Mouse (Mus musculus) urinary bladder, postnatal 14 days (tissue): Measurements from ENCODE around the gene Hnrnpl.

Source experiments
- DNase-seq: peaks from one replicate; pipeline ENCODE4 v3.0.0; 2021; ENCODE audit warnings: low spot score

Hnrnpl gene

DNA sequence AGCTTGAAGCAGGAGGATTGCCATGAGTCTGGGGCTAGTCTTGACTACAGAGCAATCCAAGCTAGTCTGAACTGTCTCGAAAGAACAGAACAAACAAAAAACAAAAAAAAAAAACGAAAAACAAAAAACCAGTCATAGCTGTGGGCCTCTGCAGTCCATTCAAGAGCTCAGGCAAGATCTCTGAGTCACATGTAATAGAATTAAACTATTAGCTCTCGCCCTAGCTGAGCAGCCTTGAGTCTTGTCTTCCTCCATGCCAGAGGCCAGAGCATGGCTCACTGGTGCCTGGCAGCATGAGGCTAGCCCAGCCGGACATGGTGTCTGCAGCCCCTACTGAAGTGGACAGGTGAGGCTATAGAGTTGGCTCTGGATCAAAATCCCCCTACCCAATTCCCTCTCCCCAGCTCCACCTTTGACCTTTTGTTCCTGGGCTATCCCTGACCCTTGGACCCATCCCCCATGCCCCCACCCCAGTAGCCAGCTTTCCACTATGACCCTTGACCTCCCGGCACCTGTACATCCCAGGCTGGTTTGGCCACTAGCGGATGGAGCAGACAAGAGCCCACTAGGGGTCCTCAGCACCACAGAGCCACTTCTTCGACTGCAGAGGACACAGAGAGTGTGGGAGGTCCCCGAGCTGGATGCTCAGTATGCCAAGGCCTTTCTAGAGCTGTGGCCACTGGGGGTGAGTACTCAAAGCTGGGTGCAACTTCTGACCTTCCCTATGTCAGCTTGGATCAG lies 18.1 kb upstream of the Hnrnpl start:
- no peak for DNase-seq

DNA sequence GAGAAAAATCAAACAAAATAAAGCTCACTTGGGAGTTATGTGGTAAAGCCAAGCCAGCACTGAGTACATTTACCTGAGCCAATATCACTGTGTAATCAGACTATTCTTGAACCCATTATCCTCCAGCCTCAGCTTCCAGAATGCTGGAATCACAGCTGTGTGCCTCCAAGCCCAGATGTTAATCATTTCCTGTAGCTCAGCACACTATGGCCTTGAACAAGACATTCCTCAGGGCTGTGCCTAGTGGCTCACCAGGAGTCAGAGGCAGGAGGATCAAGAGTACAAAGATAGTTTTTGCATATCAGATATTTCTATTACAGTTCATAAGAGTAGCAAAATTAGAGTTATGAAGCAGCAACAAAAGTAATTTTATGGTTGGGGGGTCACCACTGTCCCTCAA lies 16.6 kb upstream of the Hnrnpl start:
- DNase-seq, result no peak

DNA sequence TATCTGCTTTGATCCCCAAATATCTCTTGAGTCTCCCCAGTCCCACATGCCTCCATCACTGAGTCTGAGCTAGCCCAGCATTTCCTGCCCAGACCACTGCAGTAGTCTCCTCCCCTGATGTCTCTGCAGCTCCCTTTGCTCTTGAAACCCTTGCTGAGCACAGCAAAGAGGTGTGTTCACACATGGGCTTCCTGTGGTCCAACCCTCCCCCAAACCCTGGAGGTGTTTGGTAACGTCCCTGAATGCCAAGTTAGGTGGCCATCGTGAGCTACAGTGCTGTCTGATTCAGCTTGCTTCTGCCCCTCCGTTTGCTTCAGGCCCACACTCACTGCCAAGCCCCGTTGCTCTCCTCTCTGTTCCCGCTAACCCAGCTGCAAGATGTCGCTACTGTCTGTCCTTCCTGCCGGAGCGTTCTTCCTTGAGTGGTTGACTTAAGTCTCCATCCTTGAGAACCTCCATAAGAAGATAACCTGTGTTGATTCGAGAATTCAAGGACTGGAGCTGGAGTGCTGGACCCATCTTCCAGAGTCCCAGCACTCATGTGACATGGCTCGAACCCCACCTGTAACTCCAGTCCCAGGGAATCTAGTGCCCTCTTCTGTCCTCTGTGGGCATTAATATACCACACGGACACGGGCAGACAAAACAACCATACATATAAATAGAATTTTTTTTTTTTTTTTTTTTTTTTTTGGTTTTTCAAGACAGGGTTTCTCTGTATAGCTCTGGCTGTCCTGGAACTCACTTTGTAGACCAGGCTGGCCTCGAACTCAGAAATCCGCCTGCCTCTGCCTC lies 15.8 kb upstream of the Hnrnpl start:
- no peak for DNase-seq

DNA sequence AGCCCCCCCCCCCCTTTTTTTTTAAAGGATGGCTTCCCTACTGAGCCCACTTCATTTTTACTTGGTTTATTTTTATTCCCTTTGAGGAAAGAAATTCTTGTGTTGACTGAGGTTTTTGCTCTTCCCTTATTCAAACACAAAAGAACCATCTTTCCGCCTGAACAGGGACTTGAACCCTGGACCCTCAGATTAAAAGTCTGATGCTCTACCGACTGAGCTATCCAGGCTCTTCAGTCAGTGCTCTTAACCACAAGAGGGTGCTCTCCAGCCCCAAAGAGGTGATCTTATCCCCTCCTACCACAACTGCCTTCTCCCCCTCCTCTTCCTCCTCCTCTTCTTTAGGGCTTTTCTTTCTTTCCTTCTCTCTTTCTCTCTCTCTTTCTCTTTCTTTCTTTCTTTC lies 14.5 kb upstream of the Hnrnpl start:
- no peak for DNase-seq

DNA sequence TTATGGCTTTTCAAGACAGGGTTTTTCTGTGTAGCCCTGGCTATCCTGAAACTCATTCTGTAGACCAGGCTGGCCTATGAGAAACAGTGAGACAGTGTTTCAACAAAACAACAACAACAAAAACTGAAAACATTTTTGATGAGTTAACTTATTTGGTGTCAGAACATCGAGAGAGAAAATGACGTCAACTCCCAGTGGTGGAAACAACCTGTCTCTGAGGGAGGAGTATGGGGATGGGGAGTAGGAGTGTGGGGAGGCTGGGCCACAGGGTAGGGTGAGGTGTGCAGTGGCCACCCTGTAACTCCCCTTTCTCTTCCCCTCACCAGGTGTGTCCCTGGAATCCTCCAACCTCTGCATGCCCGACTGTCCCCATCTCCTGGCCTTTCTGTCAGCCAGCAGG lies 13.8 kb upstream of the Hnrnpl start:
- DNase-seq, result no peak

DNA sequence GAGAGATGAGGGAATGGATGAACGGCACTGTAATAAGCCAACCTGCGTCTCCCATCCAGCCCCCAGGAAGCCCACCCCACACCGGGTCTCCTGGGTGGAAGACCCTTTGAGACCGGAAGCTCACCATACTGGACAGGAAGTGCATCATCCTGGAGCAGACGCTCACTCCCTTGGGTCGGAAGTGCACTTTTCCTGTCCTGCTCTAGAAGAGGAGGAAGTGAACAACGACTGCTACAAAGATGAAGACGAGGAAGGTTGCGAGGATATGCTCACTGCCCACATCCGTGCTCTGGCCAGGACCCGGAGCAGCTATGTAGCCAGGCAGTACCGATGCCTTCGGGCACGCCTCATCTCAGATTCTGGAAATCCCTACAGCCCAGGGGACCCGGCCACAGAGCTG lies 12.5 kb upstream of the Hnrnpl start:
- DNase-seq, result no peak

DNA sequence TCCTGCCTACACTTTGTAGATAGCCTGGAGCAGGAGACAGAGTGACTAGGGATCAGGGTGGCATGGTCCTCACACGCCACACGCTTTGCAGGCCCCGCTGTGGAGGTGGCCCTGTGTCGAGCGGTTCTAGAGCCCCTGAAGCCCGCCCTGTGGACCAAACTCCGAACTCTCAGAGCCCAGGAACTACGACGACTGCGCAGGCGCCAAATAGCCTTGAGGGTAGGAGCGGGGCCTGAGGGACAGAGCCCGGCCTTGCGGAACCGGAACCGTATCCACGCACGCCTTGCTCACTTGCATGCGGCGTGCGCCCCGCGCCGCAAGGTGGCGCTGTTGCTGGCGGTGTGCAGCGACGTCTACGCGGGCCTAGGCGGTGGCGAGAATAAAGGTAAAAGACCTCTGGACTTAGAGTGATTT lies 11.8 kb upstream of the Hnrnpl start:
- DNase-seq, result peak; percentile 87

DNA sequence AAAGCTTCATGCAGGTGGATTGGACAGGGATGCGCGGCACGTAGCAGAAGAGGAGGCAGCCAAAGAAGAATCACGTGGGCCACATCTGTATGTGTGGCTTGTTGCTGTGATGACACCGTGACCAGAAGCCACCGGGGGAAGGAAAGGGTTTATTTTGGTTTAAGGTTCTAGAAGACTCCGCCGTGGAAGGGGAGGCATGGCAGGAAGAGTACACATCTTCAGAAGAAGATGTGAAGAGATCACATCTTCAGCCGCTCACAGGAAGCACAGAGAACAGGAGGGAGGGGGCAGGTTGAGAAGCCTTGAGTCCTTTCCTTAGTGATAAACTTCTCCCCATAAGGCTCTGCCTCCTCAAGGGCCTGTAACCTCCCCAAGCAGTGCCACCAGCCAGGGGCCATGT lies 8.3 kb upstream of the Hnrnpl start:
- DNase-seq, result no peak

DNA sequence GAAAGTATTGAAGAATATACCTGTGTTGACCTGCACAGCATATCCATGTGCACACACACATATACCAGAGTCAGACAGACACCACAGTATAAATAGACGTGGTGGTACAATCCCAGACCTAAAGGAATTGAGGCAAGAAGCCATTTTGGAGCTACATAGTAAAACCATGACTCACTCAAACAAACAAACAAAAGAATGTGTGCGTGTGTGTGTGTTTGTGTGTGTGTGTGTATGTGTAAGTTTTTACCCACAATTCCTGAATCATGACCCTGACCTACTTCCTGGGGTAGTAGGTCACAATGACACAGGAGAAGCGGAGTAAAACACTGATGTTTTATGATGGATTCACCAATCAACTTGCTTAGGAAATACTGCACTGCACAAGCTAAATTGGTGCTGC lies 6.9 kb upstream of the Hnrnpl start:
- no peak for DNase-seq

DNA sequence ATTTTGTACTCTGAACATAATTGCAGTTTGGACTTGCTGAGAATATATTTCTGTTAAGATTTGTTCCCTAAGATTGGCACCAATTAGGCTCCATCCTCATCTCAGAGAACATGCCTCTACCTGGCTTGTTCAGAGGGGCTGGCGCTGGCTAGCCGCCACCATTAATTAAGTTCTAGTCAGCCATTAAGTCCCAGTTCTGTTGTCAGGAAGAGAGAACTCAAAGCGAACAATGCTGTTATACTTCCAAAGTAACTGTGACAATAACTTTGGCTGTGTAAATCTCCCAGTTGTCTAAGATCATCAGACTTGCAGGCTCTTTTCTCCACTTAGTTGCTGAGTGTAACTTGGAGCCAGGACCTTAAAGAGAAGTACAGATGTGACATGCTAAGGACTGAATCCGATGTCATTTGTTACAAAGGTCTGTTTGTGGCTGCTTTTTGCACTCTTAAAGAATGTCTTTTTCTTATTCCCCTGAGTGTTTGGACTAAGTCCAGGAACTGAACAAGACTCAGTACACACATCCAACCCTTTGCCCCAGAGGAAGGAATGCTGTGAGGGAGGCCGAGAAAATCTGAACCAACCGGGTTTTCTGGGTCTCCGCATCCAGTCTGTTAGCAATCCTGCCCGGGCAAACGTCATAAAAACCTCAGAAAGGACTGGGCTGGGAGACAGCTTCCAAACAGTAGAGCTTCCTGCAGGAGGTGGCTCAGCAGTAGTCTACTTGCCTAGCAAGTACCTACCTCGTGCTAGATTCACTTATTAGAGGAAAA lies 6.3 kb upstream of the Hnrnpl start:
- DNase-seq, result peak; percentile 88

DNA sequence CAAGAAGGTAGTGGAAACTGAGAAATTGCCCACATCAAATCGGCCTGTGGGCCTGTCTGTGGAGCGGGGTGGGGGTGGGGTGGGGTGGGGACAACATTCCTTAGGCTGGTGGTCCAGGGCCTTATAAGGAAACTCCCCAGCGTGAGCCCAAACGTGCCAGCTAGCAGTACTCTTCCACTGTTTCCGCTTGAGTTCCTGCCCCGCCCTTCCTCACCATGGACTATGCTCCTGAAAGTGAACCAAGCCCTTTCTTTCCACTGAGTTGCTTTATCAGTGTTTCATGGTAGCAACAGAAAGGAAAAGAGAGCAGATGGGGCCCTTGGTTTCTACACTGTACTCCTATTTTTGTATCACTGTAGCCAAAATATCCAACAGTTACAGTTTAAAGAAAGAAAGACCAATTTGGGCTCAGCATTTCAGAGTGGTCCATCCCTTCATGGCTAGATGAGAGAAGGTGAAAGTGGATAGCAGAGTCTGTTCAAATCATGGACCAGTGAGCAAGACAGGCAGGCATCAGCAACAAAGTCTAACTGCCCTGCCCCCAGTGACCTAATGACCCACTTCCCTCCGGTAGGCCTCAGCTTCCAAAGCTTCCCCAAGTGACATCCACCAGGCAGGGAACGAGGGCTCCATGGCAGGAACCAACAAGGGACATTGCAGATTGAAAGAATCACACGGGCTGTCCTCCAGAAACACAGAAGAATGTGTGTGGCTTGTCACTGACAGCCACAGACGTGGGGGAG lies 5.3 kb upstream of the Hnrnpl start:
- peak; percentile 60 for DNase-seq

DNA sequence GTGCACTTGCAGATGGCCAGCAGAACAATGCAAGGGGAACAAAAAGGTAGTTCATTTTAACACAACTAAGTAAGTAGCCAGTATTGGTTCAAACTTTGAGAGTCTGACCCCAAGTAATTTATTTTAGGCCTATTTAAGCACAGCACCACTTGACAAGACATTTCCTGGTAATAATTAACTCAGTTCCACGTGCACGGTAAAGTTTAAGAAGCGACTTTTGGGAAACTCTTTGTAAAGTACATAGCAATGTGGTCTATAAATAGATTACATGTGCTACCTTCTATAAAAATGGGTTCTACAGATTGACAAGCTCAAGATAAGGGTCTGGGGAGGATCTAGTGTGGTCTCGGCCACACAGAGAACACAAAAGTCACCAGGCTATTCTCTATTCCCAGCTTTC lies 4.6 kb upstream of the Hnrnpl start:
- no peak for DNase-seq

DNA sequence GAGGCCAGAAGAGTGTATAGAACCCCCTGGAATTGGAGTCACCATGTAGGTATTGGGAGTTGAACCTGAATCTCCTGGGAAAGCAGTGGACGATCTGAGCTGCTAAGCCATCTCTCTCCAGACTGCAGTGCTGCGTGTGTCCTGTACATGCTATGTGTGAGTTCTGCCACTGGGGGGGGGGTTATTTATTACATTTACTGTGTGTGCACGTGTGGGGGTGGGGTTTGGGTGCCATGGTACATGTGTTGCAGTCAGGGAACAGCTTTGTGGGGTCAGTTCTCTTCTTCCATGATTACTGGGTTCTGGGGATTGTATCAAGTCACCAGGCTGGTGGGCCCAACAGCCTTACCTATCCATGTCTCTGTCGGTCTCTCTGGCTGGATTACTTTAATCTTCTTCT lies 1.5 kb upstream of the Hnrnpl start:
- no peak for DNase-seq

DNA sequence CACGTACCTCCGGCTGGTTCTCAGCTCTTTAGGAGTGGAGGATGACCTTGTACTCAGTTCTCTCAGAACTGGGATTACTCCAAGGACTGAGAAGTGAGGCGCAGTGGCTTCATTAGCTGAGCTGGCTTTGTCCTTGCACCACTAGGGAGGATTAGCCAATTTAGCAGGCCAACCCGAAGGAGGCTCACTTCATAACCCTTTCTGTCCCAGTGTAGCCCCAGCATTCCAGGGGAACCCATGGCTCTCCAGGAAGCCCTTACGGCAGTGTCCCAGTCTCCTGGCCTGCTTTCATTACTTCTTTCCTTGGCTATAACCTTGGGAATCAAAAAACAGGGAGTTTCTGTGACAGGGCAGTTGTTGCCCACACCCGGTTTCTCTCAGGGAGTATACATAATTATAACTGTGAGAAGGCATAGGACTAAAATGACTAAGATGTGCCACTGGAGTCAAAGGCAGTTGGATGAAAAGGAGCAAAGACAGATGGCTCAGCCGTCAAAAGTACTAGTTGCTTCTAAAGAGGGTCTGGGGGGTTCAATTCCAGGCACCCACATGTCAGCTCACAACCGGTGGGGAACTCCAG lies 610 bp upstream of the Hnrnpl start:
- DNase-seq, result peak; percentile 46

DNA sequence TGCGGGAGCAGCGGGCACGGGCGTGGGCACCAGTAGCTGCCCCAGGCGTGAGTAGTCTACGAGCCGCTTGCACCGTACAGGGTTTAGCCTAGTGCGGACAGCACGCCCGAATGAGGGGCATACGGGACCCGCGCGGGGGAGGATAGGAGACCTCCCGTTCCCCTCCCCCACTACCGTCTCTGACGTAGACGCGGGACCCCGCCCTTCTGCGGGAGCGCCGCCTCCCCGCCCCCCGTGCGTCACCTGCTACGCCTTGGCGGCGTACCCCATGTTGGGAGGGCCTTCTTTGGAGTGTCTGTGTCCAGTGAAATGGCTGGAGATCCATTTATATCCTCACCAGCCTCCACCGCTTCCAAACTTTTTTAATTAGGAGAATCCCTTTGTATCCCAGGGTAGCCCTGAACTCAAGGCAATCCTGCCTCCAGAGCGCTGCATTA lies 634 bp downstream of the Hnrnpl start:
- peak; percentile 97 for DNase-seq

DNA sequence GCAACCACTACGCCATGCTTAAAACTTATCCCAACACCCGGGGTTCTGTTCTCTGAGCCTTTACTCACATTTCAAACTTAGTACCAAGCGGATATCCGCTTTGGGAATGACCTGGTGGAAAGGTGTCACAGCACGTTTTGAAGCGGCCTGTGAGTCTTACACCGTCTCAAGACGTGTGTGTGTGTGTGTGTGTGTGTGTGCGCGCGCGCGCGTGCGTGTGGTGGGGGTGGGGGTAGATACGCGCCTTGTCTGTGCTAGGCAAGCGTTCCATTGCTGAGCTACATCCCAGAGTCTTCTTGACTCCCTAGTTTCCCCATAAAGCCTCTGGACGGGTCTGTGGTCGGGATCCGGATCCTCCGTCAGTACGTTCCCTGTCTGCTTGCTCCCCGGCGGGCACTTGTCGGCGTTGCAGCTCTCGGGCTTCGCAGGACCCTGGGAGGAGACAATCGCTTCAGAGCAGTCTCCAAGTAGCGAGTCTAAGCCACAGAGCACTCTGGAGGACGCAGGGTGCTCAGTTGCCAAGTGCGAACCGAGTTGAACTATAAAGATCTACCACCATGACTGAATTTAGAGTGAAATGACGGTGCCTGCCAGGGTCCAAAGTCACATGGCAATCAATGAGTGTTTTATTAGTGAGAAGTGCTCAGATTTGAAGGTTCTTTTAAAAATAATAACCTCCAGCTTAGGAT lies 1.2 kb downstream of the Hnrnpl start:
- peak; percentile 68 for DNase-seq

DNA sequence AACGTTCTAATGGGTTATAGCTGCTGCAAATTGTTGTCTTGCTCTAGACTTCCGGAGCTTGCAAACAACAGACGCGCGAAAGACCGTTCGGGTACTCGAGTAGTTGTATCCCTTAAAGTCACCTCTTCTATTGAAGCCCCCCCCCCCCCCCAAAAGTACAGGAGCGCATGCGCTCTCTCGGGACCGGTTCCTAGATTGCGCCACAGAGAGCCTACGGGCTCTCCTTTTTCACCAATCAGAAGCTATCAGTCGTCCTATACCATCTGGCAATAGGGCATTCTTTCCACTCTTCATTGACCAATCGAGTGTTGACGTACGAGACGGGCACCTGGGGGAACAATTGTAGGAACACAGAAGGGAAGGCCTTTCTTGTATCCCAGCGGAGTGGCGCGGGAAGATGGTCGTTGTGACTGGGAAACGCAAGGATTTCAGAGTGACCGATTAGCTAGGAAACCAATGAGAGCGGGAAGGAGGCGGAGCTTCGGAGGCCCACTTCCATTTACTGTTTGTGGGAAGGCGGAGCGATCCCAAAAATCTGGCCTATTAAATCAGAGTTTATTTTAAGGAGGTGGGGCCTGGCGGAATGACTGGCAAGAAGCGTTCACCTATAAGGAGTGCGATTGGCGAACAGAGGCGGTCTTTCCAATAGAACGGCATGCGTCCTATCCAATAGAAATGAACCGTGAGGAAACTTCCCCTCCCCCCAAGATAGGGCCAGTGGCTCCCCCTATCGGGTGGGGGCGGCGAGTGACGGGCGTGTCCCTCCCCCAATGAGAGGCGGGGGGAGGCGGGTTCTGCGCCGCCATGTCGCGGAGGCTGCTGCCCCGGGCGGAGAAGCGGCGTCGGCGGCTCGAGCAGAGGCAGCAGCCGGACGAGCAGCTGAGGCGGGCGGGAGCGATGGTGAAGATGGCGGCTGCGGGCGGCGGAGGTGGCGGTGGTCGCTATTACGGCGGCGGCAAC lies 2.0 kb downstream of the Hnrnpl start:
- DNase-seq, result peak; percentile 96

DNA sequence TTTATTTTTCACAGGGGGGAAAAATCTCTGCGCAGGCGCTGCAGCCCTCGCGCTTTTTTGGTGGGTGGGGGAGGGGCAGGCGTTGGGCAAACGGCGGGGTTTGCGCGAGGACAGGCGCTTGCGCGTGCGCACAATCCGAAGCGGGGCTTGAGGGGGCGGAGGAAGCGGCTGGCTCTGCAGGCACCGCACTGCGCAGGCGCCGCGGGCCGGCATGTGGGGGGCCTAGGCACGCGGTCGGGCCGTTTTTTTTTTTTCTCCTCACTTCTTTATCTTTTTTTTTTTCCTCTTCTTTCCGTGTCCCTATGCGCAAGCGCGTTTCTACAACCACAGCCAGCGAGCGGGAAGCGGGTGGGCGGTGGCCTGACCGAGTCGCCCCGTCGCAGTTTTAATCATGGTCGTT lies 2.9 kb downstream of the Hnrnpl start:
- DNase-seq, result peak; percentile 94

DNA sequence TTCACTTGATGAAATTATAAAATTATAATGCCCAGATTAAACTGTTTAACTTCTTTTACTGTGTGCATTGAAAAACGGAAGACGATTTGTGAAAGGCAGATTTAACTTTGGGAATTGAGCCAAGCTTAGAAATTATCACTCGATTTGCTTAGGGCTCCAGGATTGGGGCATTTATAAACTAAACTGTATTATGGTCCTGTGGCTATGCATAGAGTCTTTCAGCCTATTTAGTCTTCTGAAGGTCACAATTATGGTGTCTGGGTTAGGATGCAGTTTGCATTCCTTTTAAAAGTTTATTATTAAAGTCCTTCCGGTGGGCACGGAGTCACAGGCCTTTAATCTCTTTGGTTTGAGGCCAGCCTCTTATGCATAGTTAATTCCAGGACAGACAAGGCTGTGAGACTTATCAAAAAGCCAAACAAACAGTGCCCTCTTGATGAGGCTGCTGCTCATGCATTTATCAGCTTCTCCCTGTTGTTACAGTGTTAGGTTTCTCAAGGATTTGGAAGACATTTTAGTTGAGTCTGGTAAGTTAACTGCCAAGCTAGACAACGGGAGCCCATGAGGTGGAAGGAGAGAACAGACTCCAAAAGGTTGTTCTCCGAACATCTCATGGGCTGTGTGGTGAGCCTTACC lies 3.4 kb downstream of the Hnrnpl start:
- DNase-seq, result no peak
